Mouse (Mus musculus): ENCODE measurements around the gene Gpr161. TPM values are rescaled to one million over a fixed set of nuclear protein-coding genes. Genes with fewer than 3 reads are reported as not detected.

Gene Gpr161
- polyA plus RNA-seq, 1 experiment, result 4.0 TPM

DNA sequence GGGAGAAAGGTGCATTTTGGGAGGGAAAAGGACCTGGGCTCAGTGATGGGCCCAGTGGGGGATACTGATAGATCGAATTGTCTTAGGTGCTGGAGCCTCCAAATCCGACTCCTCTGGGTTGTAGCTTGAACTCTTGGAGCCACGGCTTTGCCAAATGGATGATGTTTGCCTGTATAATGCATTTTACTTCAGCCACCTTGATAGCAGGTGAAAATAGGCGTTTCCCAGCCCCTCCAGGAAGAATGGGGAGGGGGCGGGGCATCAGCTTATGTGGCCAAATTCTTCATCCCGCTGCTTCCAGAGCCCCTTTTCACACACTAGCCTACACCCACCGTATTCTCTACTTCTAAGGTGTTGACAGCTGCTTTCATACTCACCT is 12.6 kb upstream of the Gpr161 start:
- H3K36me3 ChIP-seq (ENCODE audit: control insufficient read depth, insufficient read depth), result no peaks in the 10 kb centered on the region
- H3K4me3 ChIP-seq (ENCODE audit: insufficient read depth, poor library complexity, severe bottlenecking), result no peak overlapping the region

DNA sequence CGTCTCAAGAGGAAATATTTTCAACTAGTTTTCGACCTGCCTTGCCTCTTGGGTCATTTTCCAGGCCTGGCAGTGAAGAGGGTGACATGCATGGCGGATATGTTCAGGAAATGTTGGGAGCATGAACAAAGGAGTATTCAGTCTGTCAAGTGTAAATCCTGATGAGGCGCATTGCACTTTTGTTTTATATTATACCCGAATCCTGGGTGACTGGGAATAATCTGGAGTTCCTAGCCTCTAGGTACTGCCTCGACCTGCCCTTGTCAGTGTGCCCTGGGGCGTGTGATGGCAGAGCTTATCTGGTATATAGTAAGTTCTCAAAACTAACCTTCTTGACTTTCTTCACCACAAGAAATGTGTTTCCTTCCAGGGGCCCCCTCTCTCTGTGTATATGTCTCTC is 11.5 kb upstream of the Gpr161 start:
- Histone ChIP-seq H3K27me3 (ENCODE audit: control insufficient read depth, insufficient read depth, insufficient read length) (no peaks in the 10 kb centered on the region), H3ac (ENCODE audit: control insufficient read depth, insufficient read length, low read depth) (no peak overlapping the region), H3K79me3 (ENCODE audit: low read depth) (no peaks in the 10 kb centered on the region), H3K4me3 (ENCODE audit: insufficient read depth, poor library complexity, severe bottlenecking) (no peak overlapping the region), H3K36me3 (ENCODE audit: control insufficient read depth, insufficient read depth) (no peaks in the 10 kb centered on the region), H3K79me2 (ENCODE audit: control insufficient read depth, insufficient read depth) (no peaks in the 10 kb centered on the region)
- TF ChIP-seq USF1 (IDR thresholded peaks at IDR 0.05; ENCODE audit: low read depth) (no peak), CTCF (IDR thresholded peaks at IDR 0.05; ENCODE audit: control insufficient read depth, insufficient read depth, insufficient read length) (no peak), FOSL1 (IDR thresholded peaks at IDR 0.05; ENCODE audit: insufficient read depth, low read length, poor library complexity, severe bottlenecking) (no peak), MAX (IDR thresholded peaks at IDR 0.05) (no peak), CEBPB (IDR thresholded peaks at IDR 0.05; ENCODE audit: low read depth) (no peak), MYOD1 (IDR thresholded peaks at IDR 0.05; ENCODE audit: control insufficient read depth, insufficient read length, low read depth) (no peak), MYOG (IDR thresholded peaks at IDR 0.05; ENCODE audit: control insufficient read depth, extremely low read depth, insufficient read length) (no peak)

More for the DNA sequence above, 12.6 kb upstream of the Gpr161 start:
- TF ChIP-seq CTCF (IDR thresholded peaks at IDR 0.05; ENCODE audit: control insufficient read depth, insufficient read depth, insufficient read length), result no peak
- no peak for TF ChIP-seq FOSL1 (IDR thresholded peaks at IDR 0.05; ENCODE audit: insufficient read depth, low read length, poor library complexity, severe bottlenecking)
- no peak for TF ChIP-seq USF1 (IDR thresholded peaks at IDR 0.05; ENCODE audit: low read depth)
- TF ChIP-seq CEBPB (IDR thresholded peaks at IDR 0.05; ENCODE audit: low read depth), result no peak
- TF ChIP-seq MYOG (IDR thresholded peaks at IDR 0.05; ENCODE audit: control insufficient read depth, extremely low read depth, insufficient read length), result no peak
- no peak for TF ChIP-seq MYOD1 (IDR thresholded peaks at IDR 0.05; ENCODE audit: control insufficient read depth, insufficient read length, low read depth)
- no peak for TF ChIP-seq MAX (IDR thresholded peaks at IDR 0.05)
- no peaks in the 10 kb centered on the region for H3K79me3 ChIP-seq (ENCODE audit: low read depth)
- no peaks in the 10 kb centered on the region for H3K79me2 ChIP-seq (ENCODE audit: control insufficient read depth, insufficient read depth)
- H3K27me3 ChIP-seq (ENCODE audit: control insufficient read depth, insufficient read depth, insufficient read length), result no peaks in the 10 kb centered on the region
- no peak overlapping the region for H3ac ChIP-seq (ENCODE audit: control insufficient read depth, insufficient read length, low read depth)

DNA sequence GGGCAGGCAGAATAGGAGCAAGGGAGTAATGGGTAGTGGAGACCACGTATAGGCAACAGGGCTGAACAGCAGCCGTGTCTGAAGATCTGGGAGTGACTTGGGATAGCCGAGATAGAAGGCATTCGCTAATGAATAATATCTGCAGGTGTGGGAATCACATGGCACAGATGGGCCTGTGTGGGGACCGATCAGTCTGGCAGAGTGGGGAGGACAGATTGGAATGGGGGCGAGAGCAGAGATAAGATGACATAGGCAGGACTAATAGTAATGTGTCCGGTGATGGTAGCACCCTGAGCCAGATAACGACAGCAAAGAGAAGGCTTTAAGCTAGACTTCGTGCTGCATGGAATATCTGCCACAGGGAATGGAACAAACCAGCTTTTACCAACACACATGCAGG is 7.4 kb upstream of the Gpr161 start:
- no peak for TF ChIP-seq CTCF (IDR thresholded peaks at IDR 0.05; ENCODE audit: control insufficient read depth, insufficient read depth, insufficient read length)
- TF ChIP-seq MYOD1 (IDR thresholded peaks at IDR 0.05; ENCODE audit: control insufficient read depth, insufficient read length, low read depth), result no peak
- TF ChIP-seq USF1 (IDR thresholded peaks at IDR 0.05; ENCODE audit: low read depth), result no peak
- no peak for TF ChIP-seq FOSL1 (IDR thresholded peaks at IDR 0.05; ENCODE audit: insufficient read depth, low read length, poor library complexity, severe bottlenecking)
- no peak for TF ChIP-seq CEBPB (IDR thresholded peaks at IDR 0.05; ENCODE audit: low read depth)
- no peak for TF ChIP-seq MAX (IDR thresholded peaks at IDR 0.05)
- no peak for TF ChIP-seq MYOG (IDR thresholded peaks at IDR 0.05; ENCODE audit: control insufficient read depth, extremely low read depth, insufficient read length)

DNA sequence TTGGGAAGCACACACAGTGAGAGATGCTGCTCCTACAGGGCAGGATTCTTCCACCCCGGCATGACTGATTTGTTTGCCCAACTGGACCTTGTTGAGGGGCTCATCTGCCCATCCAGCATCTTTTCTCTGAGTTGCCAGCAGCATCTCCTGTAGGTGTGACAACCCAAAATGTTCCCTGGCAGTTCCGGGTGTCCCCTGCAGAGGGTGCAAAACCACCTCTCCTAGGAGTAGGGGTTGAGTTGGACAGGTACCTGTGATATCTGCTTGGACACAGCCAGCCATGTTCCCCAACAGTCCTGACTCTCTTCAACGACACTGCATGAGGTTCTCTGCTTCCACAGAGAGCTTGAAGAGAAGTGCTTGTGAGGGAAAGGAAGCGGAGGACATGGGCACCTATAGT is 5.8 kb upstream of the Gpr161 start:
- Histone ChIP-seq H3K79me2 (ENCODE audit: control insufficient read depth, insufficient read depth) (no peaks in the 10 kb centered on the region), H3K27me3 (ENCODE audit: control insufficient read depth, insufficient read depth, insufficient read length) (no peaks in the 10 kb centered on the region), H3K79me3 (ENCODE audit: low read depth) (no peaks in the 10 kb centered on the region), H3ac (ENCODE audit: control insufficient read depth, insufficient read length, low read depth) (no peak overlapping the region), H3K4me3 (ENCODE audit: insufficient read depth, poor library complexity, severe bottlenecking) (no peak overlapping the region), H3K36me3 (ENCODE audit: control insufficient read depth, insufficient read depth) (peaks cover 3% of the 10 kb centered on the region)
- TF ChIP-seq MYOG (IDR thresholded peaks at IDR 0.05; ENCODE audit: control insufficient read depth, extremely low read depth, insufficient read length) (no peak), MYOD1 (IDR thresholded peaks at IDR 0.05; ENCODE audit: control insufficient read depth, insufficient read length, low read depth) (no peak), CTCF (IDR thresholded peaks at IDR 0.05; ENCODE audit: control insufficient read depth, insufficient read depth, insufficient read length) (no peak), MAX (IDR thresholded peaks at IDR 0.05) (no peak), FOSL1 (IDR thresholded peaks at IDR 0.05; ENCODE audit: insufficient read depth, low read length, poor library complexity, severe bottlenecking) (no peak), USF1 (IDR thresholded peaks at IDR 0.05; ENCODE audit: low read depth) (no peak), CEBPB (IDR thresholded peaks at IDR 0.05; ENCODE audit: low read depth) (no peak)

More for the DNA sequence above, 7.4 kb upstream of the Gpr161 start:
- Histone ChIP-seq H3K79me3 (ENCODE audit: low read depth) (no peaks in the 10 kb centered on the region), H3K79me2 (ENCODE audit: control insufficient read depth, insufficient read depth) (no peaks in the 10 kb centered on the region), H3K36me3 (ENCODE audit: control insufficient read depth, insufficient read depth) (peaks cover 3% of the 10 kb centered on the region), H3K27me3 (ENCODE audit: control insufficient read depth, insufficient read depth, insufficient read length) (no peaks in the 10 kb centered on the region), H3ac (ENCODE audit: control insufficient read depth, insufficient read length, low read depth) (no peak overlapping the region), H3K4me3 (ENCODE audit: insufficient read depth, poor library complexity, severe bottlenecking) (no peak overlapping the region)

DNA sequence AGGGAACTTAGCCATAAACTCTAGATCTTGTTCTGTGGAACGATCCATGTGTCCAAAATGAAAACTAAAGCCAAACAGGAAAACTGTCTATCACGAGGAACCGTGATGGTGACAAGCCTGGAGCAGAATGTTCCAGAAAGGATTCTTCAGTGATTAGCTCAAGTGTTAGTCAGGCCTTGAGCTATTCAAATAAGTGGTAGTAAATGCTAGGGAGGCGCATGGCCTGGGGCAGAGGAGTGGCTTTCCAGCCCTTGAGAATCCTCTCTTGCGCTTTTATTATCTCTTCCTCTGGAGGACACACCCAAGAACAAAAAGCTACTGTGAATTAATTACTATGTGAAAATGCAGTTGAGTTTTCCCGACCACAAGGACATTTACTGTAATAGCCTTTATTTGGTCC is 4.0 kb upstream of the Gpr161 start:
- no peak overlapping the region for H3K4me3 ChIP-seq (ENCODE audit: insufficient read depth, poor library complexity, severe bottlenecking)
- no peak for TF ChIP-seq MYOG (IDR thresholded peaks at IDR 0.05; ENCODE audit: control insufficient read depth, extremely low read depth, insufficient read length)
- no peak for TF ChIP-seq FOSL1 (IDR thresholded peaks at IDR 0.05; ENCODE audit: insufficient read depth, low read length, poor library complexity, severe bottlenecking)
- no peak for TF ChIP-seq CTCF (IDR thresholded peaks at IDR 0.05; ENCODE audit: control insufficient read depth, insufficient read depth, insufficient read length)
- no peak for TF ChIP-seq USF1 (IDR thresholded peaks at IDR 0.05; ENCODE audit: low read depth)
- TF ChIP-seq CEBPB (IDR thresholded peaks at IDR 0.05; ENCODE audit: low read depth), result no peak
- TF ChIP-seq MAX (IDR thresholded peaks at IDR 0.05), result no peak
- no peak for TF ChIP-seq MYOD1 (IDR thresholded peaks at IDR 0.05; ENCODE audit: control insufficient read depth, insufficient read length, low read depth)
- no peaks in the 10 kb centered on the region for H3K27me3 ChIP-seq (ENCODE audit: control insufficient read depth, insufficient read depth, insufficient read length)
- H3K79me3 ChIP-seq (ENCODE audit: low read depth), result no peaks in the 10 kb centered on the region
- no peaks in the 10 kb centered on the region for H3K79me2 ChIP-seq (ENCODE audit: control insufficient read depth, insufficient read depth)
- H3ac ChIP-seq (ENCODE audit: control insufficient read depth, insufficient read length, low read depth), result no peak overlapping the region
- H3K36me3 ChIP-seq (ENCODE audit: control insufficient read depth, insufficient read depth), result peaks cover 3% of the 10 kb centered on the region

DNA sequence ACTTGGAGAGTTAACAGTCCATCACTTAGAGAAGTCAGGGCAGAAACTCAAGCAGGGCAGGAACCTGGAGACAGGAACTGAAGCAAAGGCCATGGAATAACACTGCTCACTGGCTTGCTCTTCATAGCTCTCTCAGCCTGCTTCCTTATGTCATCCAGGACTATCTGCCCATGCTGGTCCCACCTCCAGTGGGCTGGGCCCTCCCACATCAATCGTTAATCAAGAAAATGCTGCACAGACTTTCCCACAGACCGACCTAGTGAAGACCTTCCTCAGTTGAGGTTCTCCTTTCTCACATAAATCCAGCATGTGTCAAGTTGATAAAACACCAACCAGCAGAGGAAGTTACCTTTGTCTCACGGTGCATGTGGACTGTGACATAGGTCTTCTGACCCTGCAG is 5.5 kb downstream of the Gpr161 start:
- Histone ChIP-seq H3K4me3 (ENCODE audit: insufficient read depth, poor library complexity, severe bottlenecking) (no peak overlapping the region), H3K27me3 (ENCODE audit: control insufficient read depth, insufficient read depth, insufficient read length) (no peaks in the 10 kb centered on the region), H3ac (ENCODE audit: control insufficient read depth, insufficient read length, low read depth) (no peak overlapping the region), H3K79me3 (ENCODE audit: low read depth) (no peaks in the 10 kb centered on the region), H3K36me3 (ENCODE audit: control insufficient read depth, insufficient read depth) (no peaks in the 10 kb centered on the region), H3K79me2 (ENCODE audit: control insufficient read depth, insufficient read depth) (no peaks in the 10 kb centered on the region)
- TF ChIP-seq MYOG (IDR thresholded peaks at IDR 0.05; ENCODE audit: control insufficient read depth, extremely low read depth, insufficient read length) (no peak), CEBPB (IDR thresholded peaks at IDR 0.05; ENCODE audit: low read depth) (no peak), USF1 (IDR thresholded peaks at IDR 0.05; ENCODE audit: low read depth) (no peak), FOSL1 (IDR thresholded peaks at IDR 0.05; ENCODE audit: insufficient read depth, low read length, poor library complexity, severe bottlenecking) (no peak), MYOD1 (IDR thresholded peaks at IDR 0.05; ENCODE audit: control insufficient read depth, insufficient read length, low read depth) (no peak), CTCF (IDR thresholded peaks at IDR 0.05; ENCODE audit: control insufficient read depth, insufficient read depth, insufficient read length) (no peak), MAX (IDR thresholded peaks at IDR 0.05) (no peak)
